25 mouse cellular contexts compared by ENCODE assay signal in the genomic region with DNA sequence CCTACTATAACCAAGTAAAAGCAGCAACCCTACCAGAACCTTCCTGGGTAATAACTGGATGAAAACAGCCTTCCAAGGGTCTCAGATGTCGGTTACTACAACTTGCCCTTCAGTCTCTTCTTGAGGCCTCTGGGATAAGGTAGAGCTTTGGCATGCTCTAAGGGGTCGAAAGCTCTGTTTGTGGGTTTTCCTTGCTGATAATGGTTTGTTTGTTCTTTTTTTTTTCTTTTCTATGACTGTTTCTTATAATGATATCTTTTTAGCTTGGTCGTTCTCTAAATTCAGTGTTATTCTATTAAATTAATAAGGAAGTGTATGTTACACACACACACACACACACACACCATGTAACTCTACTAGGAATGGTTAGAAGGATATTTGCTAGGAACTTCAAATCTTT.
"Had no signal": no experiment of that assay in that cellular context is flagged by ENCODE, and none has a peak within 500 bp of the region (broad histone marks: within the 10 kb centered on the region; RNA-seq: fewer than 3 reads in every experiment).

No protein-coding gene starts in this region.

- H3K9me3 ChIP-seq: embryonic facial prominence, embryonic 10.5 days; embryonic facial prominence, embryonic 12.5 days; embryonic facial prominence, embryonic 13.5 days; embryonic facial prominence, embryonic 15.5 days; forebrain, embryonic 10.5 days; forebrain, embryonic 12.5 days; forebrain, embryonic 13.5 days; forebrain, embryonic 15.5 days; heart, embryonic 10.5 days had no signal

- H3K36me3 ChIP-seq: embryonic facial prominence, embryonic 10.5 days; embryonic facial prominence, embryonic 12.5 days; embryonic facial prominence, embryonic 13.5 days; embryonic facial prominence, embryonic 15.5 days; forebrain, embryonic 12.5 days; forebrain, embryonic 15.5 days; heart, embryonic 10.5 days had no signal

- H3K4me3 ChIP-seq: embryonic facial prominence, embryonic 10.5 days; embryonic facial prominence, embryonic 12.5 days; embryonic facial prominence, embryonic 13.5 days; embryonic facial prominence, embryonic 15.5 days; erythroblast, embryonic 14.5 days; forebrain, embryonic 10.5 days; forebrain, embryonic 12.5 days; forebrain, embryonic 13.5 days; forebrain, embryonic 15.5 days; gastrocnemius, adult 2 months; heart, adult 2 months; heart, embryonic 10.5 days had no signal

- H3K9ac ChIP-seq: embryonic facial prominence, embryonic 12.5 days; embryonic facial prominence, embryonic 13.5 days; embryonic facial prominence, embryonic 15.5 days; forebrain, embryonic 12.5 days; forebrain, embryonic 13.5 days; forebrain, embryonic 15.5 days; forebrain, postnatal 0 days had no signal

- H3K27me3 ChIP-seq: embryonic facial prominence, embryonic 12.5 days; embryonic facial prominence, embryonic 13.5 days; embryonic facial prominence, embryonic 15.5 days; forebrain, embryonic 12.5 days; forebrain, embryonic 13.5 days; forebrain, embryonic 15.5 days had no signal

- DNase-seq: cerebellum, adult 9-11 months; cerebellum, postnatal 10 days; cerebellum, postnatal 14 days; cerebellum, postnatal 25 days; cerebellum, postnatal 36 days; embryo, embryonic 11 days; forebrain, postnatal 0 days; gastrocnemius, adult 2 months; gastrocnemius, postnatal 10 days; gastrocnemius, postnatal 14 days; gastrocnemius, postnatal 25 days; gastrocnemius, postnatal 36 days; heart, adult 11 months; heart, adult 18-20 months; heart, adult 2 months had no signal

- H3K4me1 ChIP-seq: embryonic facial prominence, embryonic 10.5 days; embryonic facial prominence, embryonic 12.5 days; embryonic facial prominence, embryonic 13.5 days; embryonic facial prominence, embryonic 15.5 days; forebrain, embryonic 10.5 days; forebrain, embryonic 12.5 days; forebrain, embryonic 13.5 days; forebrain, embryonic 15.5 days; heart, embryonic 10.5 days had no signal

- H3K27ac ChIP-seq: embryonic facial prominence, embryonic 10.5 days; embryonic facial prominence, embryonic 12.5 days; embryonic facial prominence, embryonic 13.5 days; embryonic facial prominence, embryonic 15.5 days; forebrain, embryonic 10.5 days; forebrain, embryonic 12.5 days; forebrain, embryonic 13.5 days; forebrain, embryonic 15.5 days; heart, adult 2 months; heart, embryonic 10.5 days had no signal
